Mouse (Mus musculus) urinary bladder, postnatal 36 days (tissue): ENCODE data around the gene Ncs1.
A peak's percentile ranks its signal among the peaks of the same experiment; 100 is the strongest.

Source experiments
- DNase-seq, 2 experiments: peaks; one replicate each; pipeline ENCODE4 v3.0.0; 2022; ENCODE audit warnings: low spot score in 2 of 2, mixed read lengths in 1 of 2

Ncs1 gene

DNA sequence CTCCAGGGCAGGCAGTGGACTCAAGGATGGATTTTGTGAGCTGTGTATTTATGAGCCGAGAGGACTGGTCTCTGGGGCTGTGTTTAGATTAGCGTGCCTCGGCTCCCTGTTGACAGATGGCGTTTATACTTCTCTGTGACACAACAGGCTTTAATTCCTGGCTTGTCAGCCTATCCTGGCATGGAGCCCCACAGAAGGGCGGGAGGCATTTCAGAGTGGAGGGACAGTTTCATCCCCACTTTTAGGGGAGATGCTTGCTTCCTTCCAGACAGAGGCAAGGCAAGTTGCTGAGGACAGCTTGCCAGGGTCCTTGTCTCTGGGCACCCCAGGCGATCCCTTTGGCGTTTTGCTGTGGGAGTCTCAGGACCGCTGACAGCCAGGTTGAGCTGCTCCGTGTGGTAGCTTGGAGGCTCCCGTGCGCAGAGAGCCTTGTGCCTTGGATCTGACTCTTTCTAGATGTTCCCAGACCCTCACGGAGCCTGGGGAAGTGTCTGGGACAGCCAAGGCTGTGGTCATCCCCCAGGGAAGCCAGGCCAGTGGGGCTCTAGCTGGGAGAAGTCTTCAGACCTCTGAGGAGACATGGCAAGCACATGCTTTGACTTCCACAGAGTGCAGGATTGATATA, 92.2 kb downstream of the Ncs1 start:
- peak; percentile 10 to 12 for DNase-seq

DNA sequence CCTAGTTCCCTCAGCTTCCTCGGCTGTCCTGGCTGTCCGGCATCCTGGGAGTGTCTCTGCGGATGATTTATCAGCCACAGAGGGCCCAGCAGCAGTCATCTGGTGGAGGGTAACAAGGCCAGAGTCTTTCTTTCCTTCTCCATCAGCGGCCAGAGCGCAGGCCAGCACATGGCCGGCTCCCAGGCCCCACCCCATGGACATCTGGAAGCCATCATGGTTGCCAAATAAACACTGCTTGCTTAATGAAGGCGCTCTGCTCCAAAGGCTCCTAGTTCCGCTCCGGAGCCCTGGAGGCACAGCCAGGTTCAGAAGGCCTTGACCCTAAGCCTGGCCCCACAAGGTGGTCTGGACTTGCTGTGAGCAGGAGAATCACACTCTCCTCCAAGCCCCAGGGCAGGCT, 94.2 kb downstream of the Ncs1 start:
- DNase-seq, result peak; percentile 43 to 74

DNA sequence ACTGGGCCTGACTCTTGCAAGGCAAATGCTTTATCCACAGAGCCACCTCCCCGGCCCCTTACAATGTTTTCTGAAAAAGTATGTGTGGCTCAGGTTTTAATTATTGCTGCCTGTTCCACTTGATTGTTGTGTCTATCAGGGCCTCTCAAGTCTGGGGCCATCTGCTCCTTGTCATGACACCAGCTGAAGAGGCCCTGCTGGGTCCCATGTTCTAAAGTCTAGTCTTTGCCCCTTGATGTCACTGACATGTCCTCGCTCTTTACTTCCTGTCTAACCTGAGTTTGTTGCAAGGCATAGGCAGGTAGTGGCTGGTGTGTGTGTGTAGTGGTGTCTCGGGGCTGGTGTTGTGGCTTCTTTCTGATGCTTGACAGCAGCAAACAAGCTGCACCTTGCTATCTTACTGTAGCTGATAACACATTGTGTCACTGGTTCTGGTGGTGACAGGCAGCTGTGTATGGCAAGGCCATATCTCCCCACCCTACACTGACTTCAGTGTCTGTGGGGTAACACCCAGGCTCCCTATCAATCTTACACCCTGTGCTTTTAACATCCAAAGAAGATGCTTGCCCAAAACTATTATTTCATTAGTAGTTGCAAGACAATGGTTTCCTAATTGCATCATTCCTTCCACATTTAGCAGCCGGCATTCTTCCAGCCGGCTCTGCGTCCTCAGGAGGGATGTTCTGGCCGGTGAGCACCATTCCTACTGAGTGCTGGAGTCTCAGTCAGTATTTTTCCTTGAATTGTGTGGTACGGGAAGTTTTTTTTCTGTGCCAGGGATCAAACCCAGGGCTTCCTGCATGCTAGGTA, 96.3 kb downstream of the Ncs1 start:
- no peak for DNase-seq
